11 mouse cellular contexts compared by ENCODE assay signal in genomic region chr1:51096848-51097598, GRCm38 (mm10).
DNase-seq lines count a peak whose midpoint lies in the region; ATAC-seq and TF ChIP-seq lines count a peak whose summit lies in the region.
"Had no signal": no experiment of that assay in that cellular context is flagged by ENCODE, and none has a peak within 500 bp of the region (broad histone marks: within the 10 kb centered on the region; RNA-seq: fewer than 3 reads in every experiment).

No protein-coding gene starts in this region.

- no peaks in the 10 kb centered on the region for H3K9me3 ChIP-seq in heart, postnatal 0 days (replicated peaks; ENCODE audit: control insufficient read depth, low read length)
- no peaks in the 10 kb centered on the region for H3K9me3 ChIP-seq in heart, embryonic 12.5 days (replicated peaks)
- no peaks in the 10 kb centered on the region for H3K9me3 ChIP-seq in hindbrain, embryonic 10.5 days
- H3K9me3 ChIP-seq in midbrain, embryonic 13.5 days = no peaks in the 10 kb centered on the region
- H3K9me3 ChIP-seq: embryonic facial prominence, embryonic 15.5 days had no signal

- DNase-seq in heart, postnatal 0 days (ENCODE audit: low spot score) = no peak
- DNase-seq in NIH3T3 (ENCODE audit: low read depth) = peak; percentile 21
- DNase-seq in hindbrain, embryonic 10.5 days (ENCODE audit: low spot score) = no peak
- DNase-seq in adrenal gland, postnatal 4 days (ENCODE audit: low spot score in 2 of 2) = no peak
- no peak for DNase-seq in kidney, adult 8-10 months
- DNase-seq: cerebellum, adult 11-12 months; kidney, adult 11 months had no signal

- no peaks in the 10 kb centered on the region for H3K27me3 ChIP-seq in heart, postnatal 0 days (ENCODE audit: control insufficient read depth, insufficient read depth, low read length)
- H3K27me3 ChIP-seq in heart, embryonic 12.5 days (replicated peaks) = no peaks in the 10 kb centered on the region
- H3K27me3 ChIP-seq in hindbrain, embryonic 10.5 days (ENCODE audit: insufficient read depth, poor library complexity, severe bottlenecking) = no peaks in the 10 kb centered on the region
- H3K27me3 ChIP-seq in midbrain, embryonic 13.5 days = no peaks in the 10 kb centered on the region
- H3K27me3 ChIP-seq: embryonic facial prominence, embryonic 15.5 days had no signal

- no peaks in the 10 kb centered on the region for H3K36me3 ChIP-seq in heart, postnatal 0 days (replicated peaks; ENCODE audit: control insufficient read depth, insufficient read depth, low read length)
- H3K36me3 ChIP-seq in heart, embryonic 12.5 days = no peaks in the 10 kb centered on the region
- no peaks in the 10 kb centered on the region for H3K36me3 ChIP-seq in hindbrain, embryonic 10.5 days
- no peaks in the 10 kb centered on the region for H3K36me3 ChIP-seq in midbrain, embryonic 13.5 days
- H3K36me3 ChIP-seq: embryonic facial prominence, embryonic 15.5 days had no signal

- no peaks in the 10 kb centered on the region for H3K4me1 ChIP-seq in heart, postnatal 0 days (ENCODE audit: control insufficient read depth, insufficient read depth)
- no peaks in the 10 kb centered on the region; the same call in 1 of the 2 replicates for H3K4me1 ChIP-seq in heart, embryonic 12.5 days (replicated peaks)
- H3K4me1 ChIP-seq in hindbrain, embryonic 10.5 days (replicated peaks) = peaks cover 8% of the 10 kb centered on the region; the same call in 1 of the 2 replicates
- H3K4me1 ChIP-seq in midbrain, embryonic 13.5 days (replicated peaks) = peaks cover 7% of the 10 kb centered on the region
- H3K4me1 ChIP-seq: embryonic facial prominence, embryonic 15.5 days had no signal

- no peak overlapping the region for H3K4me3 ChIP-seq in heart, postnatal 0 days (ENCODE audit: low read depth, low read length)
- no peak overlapping the region for H3K4me3 ChIP-seq in heart, embryonic 12.5 days
- H3K4me3 ChIP-seq in hindbrain, embryonic 10.5 days = no peak overlapping the region
- H3K4me3 ChIP-seq in midbrain, embryonic 13.5 days (replicated peaks) = no peak overlapping the region
- H3K4me3 ChIP-seq: embryonic facial prominence, embryonic 15.5 days had no signal

- TF ChIP-seq EP300 in heart, postnatal 0 days (IDR thresholded peaks at IDR 0.05; ENCODE audit: low read depth) = no peak

- TF ChIP-seq CTCF in heart, postnatal 0 days (IDR thresholded peaks at IDR 0.05; ENCODE audit: low read depth) = no peak

- H3K27ac ChIP-seq in heart, postnatal 0 days (ENCODE audit: low read depth) = peak overlapping the region; percentile 32
- H3K27ac ChIP-seq in heart, embryonic 12.5 days (ENCODE audit: poor library complexity, severe bottlenecking) = no peak overlapping the region
- peak overlapping the region; percentile 12; the same call in 1 of the 2 replicates for H3K27ac ChIP-seq in hindbrain, embryonic 10.5 days
- peak overlapping the region; percentile 25; the same call in 1 of the 2 replicates for H3K27ac ChIP-seq in midbrain, embryonic 13.5 days
- H3K27ac ChIP-seq: embryonic facial prominence, embryonic 15.5 days had no signal

- H3K9ac ChIP-seq in heart, postnatal 0 days (replicated peaks; ENCODE audit: low read depth, low read length) = no peak overlapping the region
- H3K9ac ChIP-seq in heart, embryonic 12.5 days = no peak overlapping the region
- no peak overlapping the region for H3K9ac ChIP-seq in midbrain, embryonic 13.5 days (replicated peaks)
- H3K9ac ChIP-seq: embryonic facial prominence, embryonic 15.5 days had no signal

- no peak overlapping the region for H3K4me2 ChIP-seq in heart, postnatal 0 days (ENCODE audit: low read depth, low read length)
- no peak overlapping the region for H3K4me2 ChIP-seq in heart, embryonic 12.5 days
- no peak overlapping the region for H3K4me2 ChIP-seq in midbrain, embryonic 13.5 days (replicated peaks)
- H3K4me2 ChIP-seq: embryonic facial prominence, embryonic 15.5 days had no signal

- 72% methylated on average over 4 of the region's 4 CpGs for WGBS in heart, postnatal 0 days
- WGBS in heart, embryonic 12.5 days = 67% methylated on average over 4 of the region's 4 CpGs
- WGBS in hindbrain, embryonic 10.5 days = 75% methylated on average over 4 of the region's 4 CpGs
- 67% methylated on average over 4 of the region's 4 CpGs for WGBS in midbrain, embryonic 13.5 days

- no peak for ATAC-seq in heart, postnatal 0 days (ENCODE audit: insufficient read depth, low read depth)
- ATAC-seq in heart, embryonic 12.5 days (ENCODE audit: insufficient number of reproducible peaks, low FRiP score) = no peak
- peak; percentile 78 for ATAC-seq in midbrain, embryonic 13.5 days
- no peak for ATAC-seq in monocyte, adult 5-6 weeks (replicated peaks; ENCODE audit: insufficient number of reproducible peaks, low FRiP score, low TSS enrichment, poor library complexity, severe bottlenecking)
